Mouse (Mus musculus) gastrocnemius, postnatal 14 days (tissue): ENCODE measurements at regions not wholly inside any gene's neighbourhood (a gene's known extent, or its start where the extent isn't known, plus 50 kb on each side); places are given as distances from the start of the nearest gene placed in this dataset.
"Not testable (repeated sequence)": the region's sequence is repeated elsewhere in the genome, so short reads cannot be mapped to it uniquely, and the experiment has no call there.

ENCODE experiments used
- DNase-seq: peaks from one replicate; pipeline ENCODE4 v3.0.0; 2021; ENCODE audit warnings: mixed read lengths
- intact Hi-C: fragments of 180-260 bp; cut with DNase I; formaldehyde crosslinking; loops from one replicate; pipeline ENCODE4 v1.15.1; 2025; ENCODE audit warnings: low total_unique reads

DNA sequence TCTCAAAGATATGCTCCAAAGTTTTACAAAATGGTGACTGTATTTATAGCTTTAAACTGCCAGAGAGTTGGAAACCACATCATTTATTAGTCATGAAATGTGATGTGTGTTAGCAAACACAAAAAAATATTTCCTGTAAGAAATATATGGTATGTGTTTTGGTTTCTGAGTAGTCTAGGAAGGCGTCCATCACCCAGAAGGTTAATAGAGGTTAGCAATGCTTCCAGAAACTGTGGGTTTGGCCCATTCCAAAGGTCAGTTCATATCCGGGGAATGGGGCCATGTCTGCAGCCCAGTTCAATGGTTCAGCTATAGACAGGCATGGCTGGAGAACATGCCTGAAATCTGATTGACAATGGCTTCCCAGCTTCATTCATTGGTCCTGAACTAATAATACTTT, 235.1 kb downstream of the Nfkbiz start:
- DNase-seq: no peak
- intact Hi-C loops: no loop called here

DNA sequence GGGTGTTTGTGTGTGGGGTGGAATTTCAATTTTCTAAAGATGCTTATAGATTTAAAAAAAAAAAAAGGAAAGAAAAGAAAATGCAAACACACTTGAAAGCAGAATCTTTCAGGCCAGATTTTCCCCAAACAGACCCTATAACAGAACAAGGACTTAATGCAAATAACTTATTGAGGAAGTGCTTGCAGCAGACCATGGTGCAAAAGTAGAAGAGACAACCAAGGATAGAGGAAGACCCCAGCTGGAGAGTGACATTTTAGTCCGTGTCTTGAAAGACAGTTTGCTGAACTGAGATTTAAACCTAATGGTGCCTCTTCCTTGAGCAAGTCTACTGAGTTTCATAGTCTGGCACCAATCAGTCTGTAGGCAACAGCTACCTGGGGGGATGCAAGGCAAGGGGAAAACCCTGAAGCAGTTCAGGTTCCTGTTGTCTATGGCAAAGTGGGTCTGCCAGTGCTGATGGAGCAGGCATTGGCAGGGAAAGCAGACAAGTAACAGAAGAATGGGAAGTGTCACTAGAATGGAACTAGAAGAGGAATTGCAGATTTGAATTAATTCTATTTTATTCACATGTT, 249.2 kb downstream of the Nfkbiz start:
- intact Hi-C loops: no loop called here
- DNase-seq: no peak

DNA sequence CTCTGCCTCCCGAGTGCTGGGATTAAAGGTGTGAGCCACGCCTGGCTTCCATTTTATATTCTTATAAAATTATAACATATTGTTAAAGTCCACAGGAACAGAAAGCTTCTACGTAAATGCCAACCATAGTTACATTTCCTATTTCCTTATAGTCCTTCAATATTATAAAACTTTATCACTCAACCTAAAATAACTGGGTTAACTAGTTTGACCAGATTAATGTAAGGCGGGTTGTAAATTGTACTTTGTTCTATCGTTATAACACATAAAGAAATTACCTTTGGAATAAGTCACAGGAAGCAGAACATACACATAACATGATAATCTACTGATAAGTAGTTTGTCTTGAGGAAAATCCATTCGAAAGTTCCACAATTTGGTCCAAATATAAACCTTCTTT, 251.6 kb downstream of the Nfkbiz start:
- no peak for DNase-seq
- intact Hi-C loops: no loop called here

DNA sequence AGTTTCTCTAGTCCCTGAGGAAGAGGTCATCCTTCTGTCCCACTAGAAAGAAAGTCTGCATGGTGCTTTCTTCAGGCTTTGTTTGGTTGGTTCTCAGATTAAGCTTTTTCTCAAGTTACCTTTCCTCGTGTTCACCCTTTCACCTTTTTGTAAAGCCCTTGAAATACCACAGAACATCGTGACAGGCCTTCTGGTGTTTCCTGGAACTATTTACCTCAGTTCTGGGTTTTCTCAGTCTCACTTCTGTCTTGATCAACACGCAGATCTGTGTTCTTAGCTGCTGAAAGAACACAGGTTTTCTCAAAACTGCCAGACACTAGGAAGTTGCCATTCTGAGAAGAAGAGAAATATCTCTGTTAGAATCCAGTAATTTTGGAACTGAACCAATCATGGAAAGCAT, 255.8 kb downstream of the Nfkbiz start:
- no peak for DNase-seq
- intact Hi-C loops: no loop called here

DNA sequence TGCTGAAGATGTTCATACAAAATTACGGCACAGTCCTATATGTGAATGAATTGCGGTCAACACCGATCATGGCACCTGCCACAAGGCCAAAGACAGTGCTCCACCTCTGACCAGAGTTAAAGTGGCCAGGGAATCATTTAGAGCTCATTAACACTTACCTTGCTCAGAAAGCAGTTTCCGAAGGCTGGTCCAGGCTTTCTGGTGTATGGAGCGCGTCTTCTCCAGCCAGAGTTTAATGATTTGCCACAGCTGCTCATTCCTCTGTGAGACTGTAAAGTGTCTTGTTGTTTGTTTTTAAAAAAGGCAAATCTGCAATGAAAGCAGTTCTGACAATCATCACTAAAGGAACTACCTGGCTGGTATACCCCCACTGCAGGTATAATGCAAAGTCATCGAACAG, 256.7 kb downstream of the Nfkbiz start:
- intact Hi-C loops: no loop called here
- DNase-seq: no peak

DNA sequence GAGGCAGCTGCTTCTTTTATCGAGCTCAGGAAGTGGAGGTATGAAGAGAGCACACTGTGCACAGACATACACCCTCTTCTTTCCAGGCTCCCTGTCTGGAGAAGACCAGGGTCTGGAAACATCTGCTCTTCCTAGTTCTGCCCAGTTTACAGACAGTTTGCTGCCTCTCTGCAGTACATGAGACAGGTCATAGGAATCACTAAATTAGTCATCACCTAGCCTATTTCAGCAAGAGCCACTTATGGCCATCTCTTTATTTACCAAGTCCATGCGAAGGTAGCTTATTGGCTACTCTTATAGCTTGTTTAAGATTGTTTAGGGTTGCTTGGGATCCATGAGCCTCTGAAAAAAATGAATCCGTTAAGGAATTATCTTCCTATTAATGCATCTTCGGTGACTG, 257.9 kb downstream of the Nfkbiz start:
- DNase-seq: no peak
- intact Hi-C loops: no loop called here

DNA sequence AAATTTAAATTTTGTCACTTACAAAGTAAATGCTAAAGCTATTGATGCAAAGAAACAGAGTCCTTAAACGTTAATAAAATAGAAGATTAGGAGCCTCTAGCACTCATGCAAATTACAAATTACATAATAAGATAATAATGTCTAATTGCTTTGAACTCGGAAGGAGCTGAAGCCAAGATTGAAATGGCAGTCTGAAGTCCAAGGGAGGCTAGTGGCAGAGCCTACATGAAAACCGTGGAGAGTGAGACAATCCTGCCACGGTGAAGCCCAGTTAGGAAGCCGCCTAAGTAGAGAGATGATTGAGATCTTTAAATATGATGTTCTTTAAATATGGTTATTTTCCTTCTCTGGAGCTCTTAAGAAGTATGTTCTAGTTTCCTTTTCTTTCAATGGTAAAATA, 260.0 kb downstream of the Nfkbiz start:
- intact Hi-C loops: no loop called here

DNA sequence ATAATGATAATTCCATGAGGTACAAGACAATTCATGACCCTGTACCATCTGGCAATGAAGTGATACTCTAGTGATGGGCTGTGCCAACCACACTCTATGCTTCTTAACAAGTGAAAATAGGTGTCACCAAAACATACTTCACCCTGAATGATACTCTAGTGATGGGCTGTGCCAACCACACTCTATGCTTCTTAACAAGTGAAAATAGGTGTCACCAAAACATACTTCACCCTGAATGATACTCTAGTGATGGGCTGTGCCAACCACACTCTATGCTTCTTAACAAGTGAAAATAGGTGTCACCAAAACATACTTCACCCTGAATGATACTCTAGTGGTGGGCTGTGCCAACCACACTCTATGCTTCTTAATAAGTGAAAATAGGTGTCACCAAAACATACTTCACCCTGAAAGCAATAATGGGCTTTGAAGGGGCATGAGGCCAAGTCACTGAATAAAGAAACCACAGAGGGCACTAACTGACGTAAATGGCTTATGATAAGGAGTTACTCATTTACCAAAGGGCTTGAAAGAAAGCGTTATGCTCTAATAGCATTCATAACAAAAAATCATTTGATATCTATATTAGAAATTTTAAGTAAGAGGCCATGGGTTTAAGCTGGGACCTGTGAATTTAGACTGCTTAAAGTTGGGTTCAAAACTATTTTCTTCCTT, 263.0 kb downstream of the Nfkbiz start:
- DNase-seq, intact Hi-C loops: not testable (repeated sequence)

More for the DNA sequence above, 260.0 kb downstream of the Nfkbiz start:
- no peak for DNase-seq

DNA sequence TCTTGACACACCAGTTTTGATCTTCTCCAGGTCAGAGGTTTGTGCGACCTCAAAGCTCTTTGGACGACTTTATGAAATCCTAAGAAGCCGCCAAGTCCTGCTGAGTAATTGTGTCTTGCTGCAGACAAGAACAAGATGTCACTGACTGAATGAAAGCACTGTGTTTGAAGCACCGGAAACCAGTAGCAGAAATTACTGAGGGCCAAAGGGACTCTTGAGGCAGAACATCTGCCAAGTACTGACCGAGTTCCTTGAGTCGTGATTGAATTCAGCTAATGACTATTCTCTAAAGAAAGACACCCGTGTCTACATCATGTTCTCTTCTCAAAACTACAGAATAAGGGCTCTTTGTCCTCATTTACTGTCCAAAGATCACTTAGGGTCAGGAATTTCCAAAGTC, 267.6 kb downstream of the Nfkbiz start:
- no peak for DNase-seq
- intact Hi-C loops: no loop called here

DNA sequence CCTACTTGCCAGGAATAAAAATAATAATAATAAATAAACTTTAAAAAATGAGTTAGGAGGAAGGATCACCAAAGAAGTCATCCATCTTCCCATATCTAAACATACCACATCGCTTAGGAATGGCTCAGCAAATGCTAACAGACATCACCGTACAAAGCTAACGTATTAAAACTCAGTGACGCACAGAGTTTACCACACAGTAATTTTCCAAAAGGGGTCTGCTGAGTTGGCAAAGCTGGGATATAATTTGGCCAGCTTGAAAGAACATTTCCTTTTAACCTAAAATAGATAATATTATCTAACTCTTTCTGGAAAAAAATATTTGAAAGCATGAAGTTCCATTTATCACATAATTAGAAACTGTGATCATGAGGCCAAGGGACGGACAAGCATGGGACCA, 268.6 kb downstream of the Nfkbiz start:
- DNase-seq: no peak
- intact Hi-C loops: no loop called here

DNA sequence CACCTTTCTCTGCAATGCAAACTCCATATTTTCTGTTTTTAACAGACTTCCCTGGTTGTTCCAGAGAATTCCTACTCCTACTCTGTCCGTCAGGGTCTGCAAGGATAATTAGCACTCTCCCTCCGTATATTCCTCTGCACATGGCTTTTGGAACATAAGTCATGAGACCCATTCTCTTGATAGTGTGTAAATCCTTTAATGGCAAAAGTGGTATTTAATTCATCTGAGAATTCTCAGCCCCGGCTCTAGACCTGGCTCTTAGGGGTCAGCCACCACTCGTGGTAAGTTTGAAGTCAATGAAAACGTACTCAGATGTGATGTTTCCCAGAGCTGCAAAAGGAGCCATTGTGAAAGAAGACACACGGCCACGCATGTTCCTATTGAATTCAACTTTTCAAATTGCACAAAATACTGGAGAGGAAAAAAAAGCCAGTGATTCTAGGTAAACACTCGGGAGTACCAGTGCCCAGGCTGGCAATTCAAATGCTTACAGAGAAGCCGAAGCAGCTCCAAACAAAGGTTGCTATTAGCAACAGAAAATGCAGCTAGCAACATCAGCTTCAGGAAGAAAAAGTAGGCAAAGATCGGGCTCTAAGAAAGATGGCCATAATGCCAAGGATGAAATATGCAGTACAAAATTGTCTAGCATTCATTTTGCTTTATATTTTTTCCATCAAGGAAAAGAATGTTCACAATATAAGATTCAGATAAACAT, 258.2 kb upstream of the Zpld1 start:
- intact Hi-C loops: no loop called here
- no peak for DNase-seq

DNA sequence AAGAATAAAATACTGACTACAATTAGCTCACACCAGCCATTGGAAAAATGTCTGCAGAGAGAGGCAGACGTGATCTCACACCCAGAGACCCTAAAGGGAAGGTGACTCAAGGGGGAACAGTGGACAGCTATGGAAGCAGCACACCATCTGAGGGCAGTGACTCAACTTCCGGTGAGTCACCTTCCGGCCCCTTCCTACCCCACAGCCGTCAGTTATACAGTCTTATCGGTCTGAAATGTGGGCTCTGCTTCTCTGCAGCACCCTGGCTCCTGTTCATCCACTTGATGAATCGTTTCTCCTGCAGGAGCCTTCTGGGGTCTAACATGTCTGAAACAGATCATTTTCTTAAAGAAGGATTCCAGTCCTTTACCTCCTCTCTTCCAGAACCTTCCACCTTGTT, 257.4 kb upstream of the Zpld1 start:
- DNase-seq: no peak
- intact Hi-C loops: no loop called here

DNA sequence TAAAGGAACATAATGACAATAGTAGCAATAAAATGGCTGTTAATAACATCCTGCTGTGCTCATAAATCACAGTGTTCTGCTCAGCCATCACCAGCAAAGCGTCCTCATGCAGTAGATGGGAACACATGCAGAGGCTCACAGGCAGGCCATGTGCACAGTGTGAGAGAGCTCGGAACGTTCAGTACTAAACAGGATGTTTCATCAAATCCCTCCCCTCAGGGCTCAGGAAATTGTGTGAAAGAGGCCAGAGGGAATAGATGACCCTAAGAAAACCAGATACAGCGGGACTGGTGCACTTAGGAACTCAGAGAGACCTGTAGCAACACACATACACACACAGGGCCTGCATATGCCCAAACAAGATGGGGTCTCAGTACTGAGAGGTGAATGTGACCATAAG, 256.1 kb upstream of the Zpld1 start:
- intact Hi-C loops: no loop called here
- no peak for DNase-seq

DNA sequence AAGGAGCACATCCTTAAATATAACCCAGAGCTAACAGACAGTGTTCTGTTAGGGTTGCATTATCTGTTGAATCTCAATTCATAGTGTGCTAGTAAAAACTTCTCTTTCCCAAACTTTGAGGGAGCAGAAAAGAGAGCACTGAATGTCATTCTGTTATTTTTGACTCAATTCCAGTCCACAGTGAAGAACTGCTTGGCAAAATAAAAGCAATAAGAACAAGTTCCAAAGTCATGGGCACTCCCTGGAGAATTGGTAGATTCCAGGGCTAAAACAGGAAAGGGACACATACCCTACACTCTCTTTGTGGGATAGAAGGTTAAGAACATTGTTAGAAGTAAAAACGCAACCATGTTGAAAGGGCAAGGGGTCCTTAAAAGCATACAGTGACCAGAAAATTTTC, 253.6 kb upstream of the Zpld1 start:
- intact Hi-C loops: no loop called here
- DNase-seq: no peak

DNA sequence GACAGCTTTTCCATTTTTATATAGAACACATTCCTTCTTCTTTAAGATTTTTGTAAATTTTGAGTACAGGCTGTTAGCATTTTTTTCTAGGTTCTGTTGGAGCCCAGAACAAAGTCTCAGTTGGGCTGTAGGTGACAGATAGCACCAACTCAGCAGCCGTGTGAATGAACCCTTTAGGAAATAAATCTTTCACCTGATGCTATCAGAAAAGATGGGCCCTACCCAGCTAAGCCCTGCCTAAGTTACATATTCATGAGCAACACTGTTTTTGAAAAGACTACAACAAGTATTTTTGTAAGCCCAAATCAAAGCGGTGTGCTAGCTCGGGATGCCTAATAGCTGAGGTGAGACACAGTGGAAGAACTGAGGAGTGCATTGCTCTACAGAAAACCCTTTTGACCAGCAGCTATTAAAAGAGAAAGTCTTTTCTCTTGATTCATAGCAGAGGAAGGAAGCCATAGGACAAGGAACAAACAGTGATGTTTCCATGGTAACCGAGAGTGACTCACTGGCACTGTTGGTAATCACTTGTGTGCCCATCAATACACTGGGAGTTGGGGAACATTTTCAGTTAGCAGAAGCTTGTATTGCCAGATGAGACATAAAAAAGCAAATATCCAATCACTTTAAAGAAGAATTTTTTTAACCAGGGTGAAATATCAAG, 253.0 kb upstream of the Zpld1 start:
- DNase-seq: no peak
- intact Hi-C loops: no loop called here

DNA sequence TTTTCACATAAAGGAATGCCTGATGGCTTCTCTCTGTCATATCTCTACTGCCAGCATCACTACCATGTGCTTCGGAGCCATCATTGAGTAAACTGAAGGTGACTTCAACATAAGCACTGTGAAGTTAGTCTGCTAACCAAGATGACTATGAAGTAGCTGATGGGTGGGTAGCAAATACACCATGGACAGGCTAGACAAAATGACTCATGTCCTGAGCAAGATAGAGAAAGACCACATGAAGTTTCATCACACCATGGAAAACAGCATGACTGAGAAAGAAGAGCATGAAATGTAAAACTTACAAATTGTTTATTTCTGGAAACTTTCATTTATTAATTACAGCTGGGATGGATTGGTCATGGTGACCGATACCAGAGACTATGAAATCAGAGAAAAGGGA, 249.3 kb upstream of the Zpld1 start:
- intact Hi-C loops: no loop called here
- DNase-seq: no peak

DNA sequence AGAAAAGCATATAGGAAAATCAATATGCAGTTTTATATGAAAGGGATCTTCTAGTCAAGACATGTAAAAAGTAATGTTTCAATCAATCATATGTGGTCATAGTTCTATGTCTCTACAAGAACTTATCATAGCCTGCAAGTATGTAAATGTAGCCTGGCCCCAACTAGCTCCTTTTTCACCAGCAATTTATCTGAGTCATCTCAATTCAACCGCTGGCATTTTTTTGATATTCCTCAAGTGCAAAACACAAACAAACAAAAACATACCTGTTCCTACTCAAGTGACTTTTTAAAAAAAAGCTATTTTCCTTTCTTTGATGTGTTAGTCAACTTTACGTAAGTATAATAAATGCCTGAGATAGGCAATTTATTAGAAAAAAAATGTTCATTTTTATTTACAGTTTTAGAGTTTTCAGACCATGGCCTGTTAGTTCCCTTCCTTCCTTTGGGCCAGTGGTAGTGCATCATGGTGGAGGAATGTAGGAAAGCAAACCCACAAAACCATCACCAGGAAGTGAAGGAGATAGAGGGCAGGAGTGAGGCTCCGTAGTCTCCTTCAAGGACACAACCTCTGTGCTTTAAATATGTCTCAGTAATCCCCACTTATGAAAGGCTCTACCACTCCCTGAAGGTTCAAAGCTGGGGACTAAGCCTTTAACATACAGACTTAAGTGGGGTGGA, 242.7 kb upstream of the Zpld1 start:
- intact Hi-C loops: no loop called here
- no peak for DNase-seq

DNA sequence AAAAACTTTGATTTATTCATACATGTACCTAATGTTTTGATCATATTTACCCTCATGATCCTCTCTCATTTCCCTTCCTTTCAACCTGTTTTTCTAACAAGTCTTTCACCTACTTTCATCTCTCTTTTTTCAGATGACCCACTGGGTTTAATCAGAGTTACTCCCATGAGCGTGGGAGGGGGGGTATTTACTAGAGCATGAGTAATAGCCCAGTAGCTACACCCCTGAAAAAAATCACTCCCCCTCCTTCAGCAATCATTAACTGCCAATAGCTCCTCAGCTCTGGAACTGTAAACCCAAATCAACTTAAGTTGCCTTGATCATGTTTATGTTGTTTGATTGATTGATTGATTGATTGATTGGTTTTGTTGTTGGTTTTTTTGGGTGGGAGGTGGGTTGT, 241.4 kb upstream of the Zpld1 start:
- intact Hi-C loops: no loop called here

DNA sequence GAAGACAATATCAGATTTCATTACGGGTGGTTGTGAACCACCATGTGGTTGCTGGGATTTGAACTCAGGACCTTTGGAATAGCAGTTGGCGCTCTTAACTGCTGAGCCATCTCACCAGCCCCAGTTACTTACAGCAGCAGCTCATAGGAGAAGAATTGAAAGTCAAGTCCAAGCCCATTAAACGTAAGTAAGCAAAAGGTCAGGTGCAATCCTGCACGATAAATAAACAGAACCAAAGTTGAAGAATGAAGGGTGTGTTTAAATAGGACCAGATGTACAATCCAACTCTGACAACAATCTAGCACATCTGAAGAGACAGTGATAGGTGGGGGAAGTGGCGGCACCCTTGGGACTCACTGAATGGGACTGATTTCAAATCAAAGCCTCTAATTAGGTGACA, 239.8 kb upstream of the Zpld1 start:
- no peak for DNase-seq
- intact Hi-C loops: no loop called here

More for the DNA sequence above, 241.4 kb upstream of the Zpld1 start:
- no peak for DNase-seq

DNA sequence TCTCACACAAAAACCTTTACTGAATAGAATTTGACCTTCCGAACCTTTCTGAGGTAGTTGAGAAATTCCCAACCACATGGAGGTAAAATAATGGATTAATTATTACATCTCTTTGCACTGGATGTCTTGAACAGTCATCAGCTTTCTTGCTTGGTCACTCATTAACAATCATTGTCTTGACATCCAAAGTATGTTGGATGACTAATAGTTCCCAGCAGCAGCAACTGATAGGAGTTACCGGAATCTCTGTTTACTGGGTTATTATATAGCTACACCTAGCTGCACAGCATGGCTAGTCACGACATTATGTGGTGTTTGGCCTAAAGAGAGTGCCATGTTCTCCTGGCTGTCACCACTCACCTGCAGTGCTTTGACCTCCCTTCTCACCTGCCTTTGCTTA, 234.9 kb upstream of the Zpld1 start:
- DNase-seq: no peak
- intact Hi-C loops: no loop called here
